Mouse (Mus musculus) telencephalon, adult 2 months (tissue): ENCODE measurements around the gene Fras1.

Source experiments
- DNase-seq: peaks from one replicate; pipeline ENCODE4 v3.0.0-alpha.2; 2011; ENCODE audit warnings: low read depth, low spot score

The Fras1 gene

GRCm38 (mm10) chr5:96677498-96677897, 303.7 kb downstream of the Fras1 start:
- peak; percentile 53 for DNase-seq

GRCm38 (mm10) chr5:96681085-96681484, 307.3 kb downstream of the Fras1 start:
- DNase-seq, result no peak

GRCm38 (mm10) chr5:96682777-96683176, 309.0 kb downstream of the Fras1 start:
- no peak for DNase-seq

GRCm38 (mm10) chr5:96688885-96689284, 315.1 kb downstream of the Fras1 start:
- DNase-seq, result no peak

GRCm38 (mm10) chr5:96698972-96699371, 325.2 kb downstream of the Fras1 start:
- no peak for DNase-seq

- no peak for DNase-seq
These were observed 329.2 kb downstream of the Fras1 start for GRCm38 (mm10) chr5:96702706-96703625.

GRCm38 (mm10) chr5:96708515-96708914, 334.8 kb downstream of the Fras1 start:
- DNase-seq, result no peak

GRCm38 (mm10) chr5:96712089-96712684, 338.4 kb downstream of the Fras1 start:
- no peak for DNase-seq

- DNase-seq, result no peak
These were observed 339.0 kb downstream of the Fras1 start for GRCm38 (mm10) chr5:96712799-96713198.

- DNase-seq, result no peak
These were observed 342.7 kb downstream of the Fras1 start for GRCm38 (mm10) chr5:96716273-96717034.

- DNase-seq, result no peak
These were observed 343.9 kb downstream of the Fras1 start for GRCm38 (mm10) chr5:96717690-96718089.

- DNase-seq, result no peak
These were observed 344.8 kb downstream of the Fras1 start for GRCm38 (mm10) chr5:96718601-96719000.

- no peak for DNase-seq
These were observed 345.5 kb downstream of the Fras1 start for GRCm38 (mm10) chr5:96719221-96719620.

- no peak for DNase-seq
These were observed 348.9 kb downstream of the Fras1 start for GRCm38 (mm10) chr5:96722690-96723089.

- no peak for DNase-seq
These were observed 365.6 kb downstream of the Fras1 start for GRCm38 (mm10) chr5:96739138-96739878.

- no peak for DNase-seq
These were observed 373.6 kb downstream of the Fras1 start for GRCm38 (mm10) chr5:96747195-96747984.

- DNase-seq, result no peak
These were observed 383.9 kb downstream of the Fras1 start for GRCm38 (mm10) chr5:96757615-96758014.

GRCm38 (mm10) chr5:96762021-96762420, 388.3 kb downstream of the Fras1 start:
- DNase-seq, result no peak

GRCm38 (mm10) chr5:96768846-96769471, 395.2 kb downstream of the Fras1 start:
- peak; percentile 55 for DNase-seq
